Mouse (Mus musculus) liver, adult 10 weeks (tissue): ENCODE results near the gene Chml. TPM values are rescaled to one million over a fixed set of nuclear protein-coding genes. Genes with fewer than 3 reads are reported as not detected.

ENCODE experiments used
- polyA plus RNA-seq: library from polyadenylated mRNA; stranded (reverse); fragments of 350-450 nt; fragmentation: Illumina TruSeq; extraction: RNeasy Lipid Tissue Mini Kit (QIAGEN cat#74804); gene quantifications from one replicate; pipeline ENCODE4 v1.2.3, GENCODE M21; 2014; ENCODE audit warnings: low read depth, low replicate concordance

Gene Chml
- polyA plus RNA-seq, result 2.1 TPM

DNA sequence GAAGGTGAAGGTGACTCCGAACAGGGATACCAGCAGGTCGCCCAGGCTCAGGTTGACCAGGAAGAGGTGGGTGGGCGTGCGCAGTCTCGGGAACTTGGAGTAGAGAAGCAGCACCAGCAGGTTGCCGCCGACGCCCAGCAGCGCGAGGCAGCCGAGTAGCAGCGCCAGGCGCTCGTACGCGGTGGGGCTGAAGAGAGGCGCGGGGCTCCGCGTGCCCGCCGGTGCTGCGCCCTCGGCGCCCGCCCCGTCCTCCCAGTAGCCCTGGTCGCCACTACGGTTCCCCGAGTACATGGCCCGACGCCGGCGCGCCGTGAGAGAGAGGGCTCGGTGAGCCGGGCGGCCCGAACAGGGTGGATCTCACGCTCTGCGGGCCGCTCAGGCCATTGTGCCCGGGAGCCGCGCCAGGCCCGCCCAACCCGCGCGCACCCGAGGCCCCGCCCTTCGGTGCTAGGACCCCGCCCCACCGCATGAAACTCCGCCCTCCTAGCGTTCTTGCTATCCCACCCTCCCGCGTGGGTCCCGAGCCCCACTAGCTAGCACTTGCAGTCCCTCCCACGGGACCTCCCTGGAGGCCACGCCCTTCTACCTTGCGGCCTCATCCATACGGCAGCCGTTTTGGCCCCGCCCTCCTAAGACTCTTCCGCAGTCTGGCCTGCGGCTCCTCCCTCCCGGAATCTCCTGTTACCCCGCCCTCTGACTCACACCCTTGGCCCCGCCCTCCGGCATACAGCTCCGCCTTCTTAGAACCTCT, at the start of gene Chml, which contains the start of gene Opn3:
TSS of gene Chml (minus strand) at position 656 of the 751 bp plus-strand sequence.
TSS of gene Opn3 (minus strand) at position 531 of the 751 bp plus-strand sequence.

GRCm38 (mm10) chr1:175698293-175698692, 5.6 kb upstream of the Chml start, which contains the start of gene Wdr64:
Wdr64 (plus strand) TSS chr1:175698593.

Other genes with a start within 250 kb of the Chml start
- gene Rgs7, start 200.4 kb downstream of the Chml start, polyA plus RNA-seq, result 0.26 TPM
- 399 TPM for gene Kmo, start 72.5 kb downstream of the Chml start, polyA plus RNA-seq
- gene Fh1, start 67.3 kb downstream of the Chml start, polyA plus RNA-seq, result 321 TPM
- not detected for gene Opn3, start 125 bp downstream of the Chml start, polyA plus RNA-seq
- gene Wdr64, start 5.7 kb upstream of the Chml start, polyA plus RNA-seq, result not detected
- not detected for gene Exo1, start 187.7 kb upstream of the Chml start, polyA plus RNA-seq
- gene Gm38100, start 227.4 kb upstream of the Chml start, polyA plus RNA-seq, result not detected